Mouse (Mus musculus) liver, adult (tissue): Measurements from ENCODE around the gene Grm1.

Experiments used
- GATA4 ChIP-seq: IDR thresholded peaks from 2 replicates; pipeline ENCODE4 v1.6.1; 2014; ENCODE audit warnings: mild to moderate bottlenecking, low read length; ENCODE audit not compliant: insufficient replicate concordance

Gene Grm1

DNA sequence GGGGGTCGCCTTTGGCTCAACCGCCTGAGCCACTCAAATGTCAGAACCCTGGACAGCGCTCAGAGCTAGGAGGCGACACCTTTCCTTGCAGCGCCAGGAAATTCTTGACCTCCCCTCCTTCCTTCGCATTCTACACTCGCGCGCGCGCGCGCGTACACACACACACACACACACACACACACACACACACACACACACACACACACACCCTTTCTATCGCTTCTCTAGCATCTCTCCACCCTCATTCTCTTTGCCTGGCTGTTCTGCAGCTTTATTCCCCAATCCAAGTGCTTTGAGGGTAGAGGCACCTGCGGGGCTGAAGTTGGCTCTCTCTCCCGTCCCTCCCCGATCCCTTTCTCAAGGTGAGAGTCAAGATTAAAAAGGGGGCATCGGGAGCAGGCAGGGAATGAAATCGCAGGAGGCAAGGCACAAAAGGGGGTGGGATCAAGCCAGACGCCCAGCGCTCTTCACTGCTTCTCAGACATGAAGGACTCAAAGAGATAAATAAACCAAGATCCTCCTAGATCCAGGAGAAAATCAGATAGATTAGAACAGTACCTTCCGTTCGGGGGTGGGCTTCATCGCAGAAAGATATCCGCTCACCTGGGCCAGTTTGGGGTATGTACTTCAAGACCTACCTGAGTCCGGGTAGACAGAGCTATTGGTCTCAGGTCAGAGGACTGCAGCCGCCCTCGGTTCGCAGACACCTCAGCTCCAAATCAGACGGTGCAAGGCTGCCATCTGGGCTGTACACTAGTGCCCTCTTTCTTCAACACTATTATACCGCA, at the start of gene Grm1:
Gene Grm1, minus strand, starts transcription at position 746 of the 788 bp plus-strand sequence.
- no peak for TF ChIP-seq GATA4

DNA sequence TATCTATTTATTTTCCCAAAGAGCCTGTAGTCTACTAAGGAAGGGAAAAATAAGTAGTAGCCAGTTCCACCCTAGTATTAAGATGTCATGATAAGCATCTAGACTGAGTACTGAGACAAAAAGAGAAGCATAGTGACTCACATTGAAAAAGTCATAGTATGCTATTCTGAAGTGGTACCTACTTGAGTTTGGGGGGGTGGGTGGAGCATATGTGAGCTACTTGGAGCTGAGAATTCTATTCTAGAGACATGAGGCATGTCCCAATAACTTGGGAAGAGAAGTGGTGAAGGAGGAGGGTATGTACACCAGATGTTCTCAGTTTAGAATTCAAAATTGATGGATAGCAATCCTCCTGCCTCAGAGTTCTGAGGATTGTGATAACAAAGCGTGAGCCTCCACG, 39.6 kb upstream of the Grm1 start:
- no peak for TF ChIP-seq GATA4

DNA sequence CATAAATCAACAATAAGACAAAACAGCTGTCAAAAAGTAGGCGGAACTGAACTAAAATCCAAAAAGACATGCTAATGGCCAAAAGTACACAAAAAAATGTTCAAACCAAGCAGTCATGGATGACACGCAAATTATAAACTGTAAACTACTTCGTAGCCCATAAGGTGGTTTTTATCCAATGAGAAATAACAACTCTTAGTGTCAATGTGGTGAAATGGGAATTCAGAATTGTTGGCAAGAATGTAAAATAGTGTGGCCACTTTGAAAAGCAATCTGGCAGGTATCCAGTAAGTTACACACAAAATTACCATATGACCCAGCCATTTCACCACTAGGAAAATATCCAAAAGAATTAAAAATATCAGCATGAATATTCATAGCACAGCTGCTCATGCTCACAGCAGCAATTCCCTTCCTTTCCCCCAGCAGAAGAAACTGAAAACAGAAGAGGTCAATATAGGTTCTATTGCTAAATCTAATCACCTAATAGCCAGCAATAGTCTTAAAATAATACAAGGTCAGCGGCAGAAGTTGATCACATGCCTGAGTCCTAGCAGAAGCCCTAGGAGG, 16.4 kb upstream of the Grm1 start:
- TF ChIP-seq GATA4 = no peak

DNA sequence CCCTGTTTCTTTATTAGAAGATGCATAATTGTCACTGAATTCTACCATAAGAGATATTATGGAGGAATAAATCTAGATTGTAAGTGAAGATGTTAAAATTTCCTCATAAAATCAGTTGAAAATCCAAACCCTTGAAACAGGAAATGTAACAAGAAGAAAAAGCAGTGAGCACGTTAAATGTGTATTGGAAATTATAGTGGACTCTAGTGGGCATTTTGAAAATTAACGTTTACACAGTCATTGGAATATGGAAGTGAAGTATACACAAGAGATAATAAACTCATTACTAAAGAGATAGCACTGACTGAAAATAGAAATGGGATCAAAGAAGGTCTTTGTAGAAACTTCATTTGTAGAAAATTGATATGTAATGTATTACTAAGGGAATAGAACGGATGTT, 4.2 kb upstream of the Grm1 start:
- no peak for TF ChIP-seq GATA4

DNA sequence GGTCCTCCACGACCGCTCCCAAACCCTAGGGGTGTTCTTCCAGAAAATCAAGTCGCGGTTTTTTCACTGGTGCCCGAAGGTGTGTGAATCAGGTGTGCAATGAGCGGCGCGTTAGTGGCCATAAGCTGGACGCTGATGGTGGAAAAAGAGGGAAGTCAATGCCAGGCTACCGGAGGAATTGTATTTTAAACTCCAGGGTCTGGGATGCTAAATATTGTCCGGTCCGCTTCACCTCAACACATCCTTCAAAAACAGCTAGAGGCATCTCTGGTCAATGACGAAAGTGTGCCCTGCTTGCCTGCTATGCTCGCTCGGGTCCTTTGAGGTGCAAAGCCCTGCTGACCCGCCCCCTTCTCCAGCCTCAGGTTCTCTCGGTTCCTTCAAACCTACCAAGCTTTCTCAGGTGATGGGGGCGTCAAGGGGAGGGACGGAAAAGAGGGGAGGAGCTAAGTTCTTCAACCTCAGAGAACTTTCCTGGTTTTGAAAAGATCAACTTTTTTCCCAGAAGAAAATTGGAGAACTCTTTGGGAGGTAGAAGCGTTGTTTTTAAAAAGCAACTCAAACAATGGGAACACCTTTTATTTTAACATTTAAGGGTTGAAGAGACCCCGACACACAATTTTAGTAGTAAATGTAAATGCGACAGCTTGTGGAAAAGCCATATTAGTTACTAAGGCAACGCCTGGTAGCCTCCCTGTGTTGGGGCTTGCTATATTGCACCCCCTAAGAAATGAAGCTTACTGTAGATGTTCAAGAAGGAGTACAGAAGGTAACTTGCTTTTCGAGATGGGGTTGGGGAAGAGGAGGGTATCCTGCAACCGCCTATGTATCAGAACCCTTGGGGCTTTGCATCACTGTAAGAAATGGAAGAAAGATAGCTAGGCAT, 1.2 kb downstream of the Grm1 start:
- no peak for TF ChIP-seq GATA4

DNA sequence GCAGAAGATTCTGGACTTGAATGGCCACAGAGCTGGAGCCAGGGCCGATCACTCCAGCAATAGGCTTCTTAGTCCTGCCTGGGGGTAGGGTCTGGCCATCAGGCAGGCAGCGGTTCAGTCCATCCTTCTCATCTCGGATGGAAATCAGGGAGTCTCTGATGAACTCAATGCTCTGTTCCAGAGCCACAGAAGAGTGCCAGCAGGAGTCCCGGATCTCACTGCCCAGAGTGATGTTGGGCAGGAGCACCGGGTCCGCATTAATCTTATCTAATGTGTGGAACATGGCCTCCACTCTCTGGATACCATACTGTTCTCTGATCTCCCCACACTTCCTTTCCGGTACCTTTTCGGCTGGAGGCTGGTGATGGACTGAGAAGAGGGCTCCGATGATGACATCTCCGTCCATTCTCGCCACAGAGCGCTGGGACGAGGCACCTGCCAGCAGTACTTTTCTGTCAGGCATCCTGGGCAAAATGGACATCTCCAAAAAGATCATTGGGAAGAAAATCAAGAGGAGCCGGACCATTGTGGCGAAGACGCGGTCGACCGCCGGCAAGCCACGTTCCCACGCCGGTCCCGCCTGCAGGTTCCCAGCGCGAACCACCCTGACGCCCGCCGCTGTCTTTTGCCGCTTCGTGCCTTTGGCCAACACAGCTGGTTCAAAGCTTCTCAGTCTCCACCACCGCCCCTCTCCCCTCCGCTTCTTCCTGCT, 2.0 kb downstream of the Grm1 start:
- TF ChIP-seq GATA4 = no peak

DNA sequence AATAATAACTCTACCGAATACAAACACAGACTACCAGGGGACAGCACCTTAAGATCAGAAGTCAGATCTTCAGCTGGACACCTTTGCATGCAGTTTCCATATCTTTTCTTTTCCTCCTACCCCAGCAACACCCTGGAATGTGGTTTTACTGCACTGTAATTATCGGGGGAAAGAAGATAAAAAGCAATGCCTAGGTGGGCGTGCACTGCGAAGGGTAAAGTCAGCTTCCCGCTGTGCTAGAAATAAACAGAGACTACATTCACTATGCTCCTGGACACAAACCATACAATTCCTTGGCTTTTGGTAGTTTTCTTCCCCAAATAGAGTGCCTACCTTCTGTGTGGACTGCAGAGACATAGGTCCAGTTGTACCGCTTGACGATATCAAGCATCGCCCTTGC, 2.6 kb downstream of the Grm1 start:
- TF ChIP-seq GATA4 = no peak

DNA sequence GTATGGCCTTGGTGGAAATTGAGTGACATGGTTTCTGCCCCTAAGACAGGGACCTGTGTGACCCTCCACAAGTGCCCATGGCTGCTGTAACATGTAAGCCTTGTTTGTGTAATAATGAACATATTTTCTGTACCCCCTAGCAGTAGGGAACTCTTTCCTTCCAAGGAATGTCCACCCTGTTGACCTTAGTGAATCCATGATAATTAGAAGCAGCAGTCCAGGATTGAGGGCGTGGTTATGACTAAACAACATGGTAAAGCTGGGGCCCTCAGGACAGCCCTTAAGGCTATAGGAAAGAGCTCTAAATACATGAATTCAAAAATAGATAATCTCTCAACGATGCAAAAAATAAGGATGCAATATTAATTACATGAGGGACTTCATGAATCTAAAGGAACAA, 17.0 kb downstream of the Grm1 start:
- TF ChIP-seq GATA4 = no peak

DNA sequence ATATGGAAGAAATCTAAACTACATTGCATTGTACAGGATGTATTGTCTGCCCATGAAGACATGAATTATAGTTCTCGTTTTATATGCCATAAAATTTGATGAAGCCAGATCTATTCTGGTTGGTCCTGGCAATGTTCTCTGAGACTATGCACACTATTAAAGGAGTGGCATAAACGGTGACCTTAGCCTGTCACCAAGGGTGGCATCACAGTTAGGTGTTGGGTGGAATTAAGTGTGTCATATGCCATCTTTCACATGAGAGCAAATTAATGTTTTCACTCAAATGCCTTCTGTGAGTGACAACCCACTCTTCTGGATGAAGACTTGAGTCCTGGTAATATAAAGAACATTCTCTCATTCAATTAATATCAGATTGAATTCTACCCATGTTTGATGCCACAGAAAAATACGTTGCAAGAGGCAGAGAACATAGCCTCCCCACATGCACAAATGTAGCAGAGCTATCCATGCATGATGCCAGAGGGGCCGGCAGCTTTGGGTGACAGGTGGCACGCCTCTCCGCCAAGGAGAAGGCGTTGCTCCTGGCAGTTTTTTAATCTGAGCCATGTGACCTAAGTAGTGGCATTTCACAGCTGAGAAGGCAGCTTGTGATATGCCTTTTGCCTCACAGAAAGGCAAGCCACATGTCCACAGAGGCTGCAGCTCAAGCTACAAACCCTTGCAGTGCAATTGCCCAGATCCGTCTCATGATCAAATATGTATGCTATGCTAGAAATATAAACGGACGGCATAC, 20.7 kb downstream of the Grm1 start:
- TF ChIP-seq GATA4 = no peak

DNA sequence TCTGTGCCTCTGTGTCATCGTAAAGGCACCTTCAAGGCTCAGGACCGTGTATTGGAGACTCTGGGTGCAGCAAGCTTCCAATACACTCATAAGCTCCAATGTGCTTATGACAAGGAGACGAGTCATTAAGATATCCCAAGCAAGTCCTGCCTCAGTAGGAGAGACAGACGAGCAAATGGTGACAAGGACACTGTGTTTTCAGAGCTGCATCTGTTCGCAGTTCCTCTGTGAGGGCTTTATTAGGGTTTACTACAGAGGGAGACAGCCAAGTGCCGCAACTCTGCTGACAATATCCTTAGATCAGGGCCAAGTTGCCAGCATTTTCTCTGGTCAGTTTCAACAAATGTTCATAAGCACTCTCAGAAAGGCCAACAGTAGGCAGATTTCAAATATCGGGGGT, 32.8 kb downstream of the Grm1 start:
- no peak for TF ChIP-seq GATA4

DNA sequence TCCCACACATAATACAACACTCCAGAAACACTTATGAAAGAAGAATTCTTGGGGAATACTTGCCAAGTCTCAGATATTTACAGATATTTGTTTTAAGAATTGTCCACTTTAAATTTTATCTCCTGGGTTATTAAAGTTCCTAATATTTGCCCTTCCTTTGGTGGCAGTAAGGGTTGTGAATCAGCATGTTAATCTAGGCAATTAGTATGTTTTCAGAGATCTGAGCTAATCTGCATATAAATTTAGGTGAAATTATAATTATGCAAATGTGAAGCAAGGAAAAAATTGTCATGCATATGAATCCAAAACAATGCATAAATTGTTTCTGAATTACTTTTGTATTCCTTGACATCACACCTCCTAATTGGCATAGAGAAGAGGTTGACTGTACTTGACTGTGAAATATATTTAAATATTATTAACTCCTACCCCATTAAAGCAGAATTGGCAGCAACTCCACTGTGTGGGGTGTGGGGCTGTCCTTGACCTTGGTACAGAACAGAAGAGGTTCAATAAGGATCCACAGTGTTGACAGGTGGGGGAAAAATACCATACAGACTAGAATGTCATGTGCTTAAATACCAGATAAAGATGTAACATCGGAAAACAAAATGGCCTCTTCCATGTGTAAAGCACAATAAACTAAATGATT, 37.6 kb downstream of the Grm1 start:
- no peak for TF ChIP-seq GATA4

DNA sequence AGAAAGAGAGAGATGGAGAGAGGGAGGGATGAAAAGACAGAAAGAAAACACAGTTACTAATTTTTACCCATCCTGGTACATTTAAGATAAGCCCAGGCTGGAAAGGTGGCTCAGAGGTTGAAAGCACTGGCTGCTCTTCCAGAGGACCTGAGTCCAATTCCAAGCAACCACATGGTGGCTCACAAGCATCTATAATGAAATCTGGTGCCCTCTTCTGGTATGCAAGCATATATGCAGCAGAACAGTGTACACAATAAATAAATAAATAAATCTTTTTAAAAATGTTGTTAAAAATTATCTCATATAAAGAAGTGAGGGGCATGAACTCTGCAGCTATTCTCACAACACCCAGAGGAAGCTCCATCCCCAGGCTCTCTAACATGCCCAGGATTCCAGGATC, 42.8 kb downstream of the Grm1 start:
- no peak for TF ChIP-seq GATA4

DNA sequence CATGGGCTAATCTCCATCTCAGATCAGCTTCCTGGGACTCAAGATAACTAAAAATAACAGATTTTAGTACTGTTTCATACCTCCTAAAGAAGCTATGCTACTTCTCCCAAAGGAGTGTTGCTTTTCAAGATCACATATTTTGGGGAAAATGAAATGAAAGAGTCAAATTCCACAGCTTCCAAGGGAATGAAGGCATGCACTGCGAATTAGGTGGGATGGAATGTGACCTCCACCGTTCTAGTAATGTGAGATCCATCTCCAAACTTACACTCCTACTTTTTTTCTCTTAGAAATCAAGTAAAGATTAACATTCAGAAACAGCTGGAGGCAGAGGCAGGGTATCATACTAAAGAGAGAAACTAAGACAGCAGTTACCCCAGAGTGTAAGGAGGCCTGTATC, 49.9 kb downstream of the Grm1 start:
- TF ChIP-seq GATA4 = no peak
